Mouse (Mus musculus): ENCODE results near the gene Zpbp2. TPM values are rescaled to one million over a fixed set of nuclear protein-coding genes. Genes with fewer than 3 reads are reported as not detected.

The Zpbp2 gene
- polyA plus RNA-seq, 1 experiment, result not detected

DNA sequence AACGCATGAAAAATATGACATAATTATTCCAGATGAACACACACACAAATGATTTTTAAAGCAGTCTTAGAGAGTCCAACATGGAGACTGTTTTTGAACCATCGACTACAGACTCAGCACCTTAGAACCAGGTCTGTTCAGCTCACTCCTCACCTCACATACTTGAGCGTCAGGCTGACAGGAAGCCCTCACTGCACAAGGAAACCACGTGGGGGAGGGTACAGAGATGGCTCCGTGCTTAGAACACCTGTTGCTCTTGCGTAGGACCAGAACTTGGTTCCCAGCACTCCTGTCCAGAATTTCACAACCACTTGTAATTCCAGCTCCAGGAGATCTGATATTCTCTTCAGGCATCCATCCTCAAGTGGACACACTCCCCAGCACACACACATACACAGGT is 44.1 kb downstream of the Zpbp2 start:
- Histone ChIP-seq H3K79me2 (ENCODE audit: control insufficient read depth, insufficient read depth) (no peaks in the 10 kb centered on the region), H3K36me3 (ENCODE audit: control insufficient read depth, insufficient read depth) (no peaks in the 10 kb centered on the region), H3K4me3 (ENCODE audit: insufficient read depth, poor library complexity, severe bottlenecking) (no peak overlapping the region), H3ac (ENCODE audit: control insufficient read depth, insufficient read length, low read depth) (no peak overlapping the region), H3K79me3 (ENCODE audit: low read depth) (no peaks in the 10 kb centered on the region), H3K27me3 (ENCODE audit: control insufficient read depth, insufficient read depth, insufficient read length) (peaks cover 71% of the 10 kb centered on the region)
- no peak for TF ChIP-seq USF1 (IDR thresholded peaks at IDR 0.05; ENCODE audit: low read depth)
- no peak for TF ChIP-seq CTCF (IDR thresholded peaks at IDR 0.05; ENCODE audit: control insufficient read depth, insufficient read depth, insufficient read length)
- no peak for TF ChIP-seq MYOD1 (IDR thresholded peaks at IDR 0.05; ENCODE audit: control insufficient read depth, insufficient read length, low read depth)
- no peak for TF ChIP-seq FOSL1 (IDR thresholded peaks at IDR 0.05; ENCODE audit: insufficient read depth, low read length, poor library complexity, severe bottlenecking)
- TF ChIP-seq MAX (IDR thresholded peaks at IDR 0.05), result no peak
- no peak for TF ChIP-seq CEBPB (IDR thresholded peaks at IDR 0.05; ENCODE audit: low read depth)
- no peak for TF ChIP-seq MYOG (IDR thresholded peaks at IDR 0.05; ENCODE audit: control insufficient read depth, extremely low read depth, insufficient read length)

DNA sequence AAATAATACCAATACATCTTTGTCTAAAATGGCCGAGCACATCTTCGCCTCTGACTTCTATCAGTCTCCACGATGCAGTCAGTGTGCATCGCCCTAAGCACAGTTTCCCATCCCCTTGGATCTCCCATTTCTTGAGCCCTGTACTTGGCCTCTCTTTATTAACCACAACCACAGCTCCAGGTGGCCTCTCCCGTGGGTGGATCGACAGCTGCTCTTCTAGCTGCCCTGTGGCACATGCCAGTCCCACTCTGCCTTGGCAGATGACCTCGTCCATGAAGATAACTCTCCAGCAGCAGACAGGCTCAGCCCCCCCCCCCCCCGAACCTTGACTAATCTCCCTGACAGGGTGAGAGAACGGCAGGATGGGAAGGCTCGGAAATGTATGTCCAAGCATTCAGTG is 44.6 kb downstream of the Zpbp2 start:
- TF ChIP-seq MYOD1 (IDR thresholded peaks at IDR 0.05; ENCODE audit: control insufficient read depth, insufficient read length, low read depth) (peak; percentile 41), CTCF (IDR thresholded peaks at IDR 0.05; ENCODE audit: control insufficient read depth, insufficient read depth, insufficient read length) (no peak), MYOG (IDR thresholded peaks at IDR 0.05; ENCODE audit: control insufficient read depth, extremely low read depth, insufficient read length) (no peak), USF1 (IDR thresholded peaks at IDR 0.05; ENCODE audit: low read depth) (no peak), FOSL1 (IDR thresholded peaks at IDR 0.05; ENCODE audit: insufficient read depth, low read length, poor library complexity, severe bottlenecking) (no peak)
- H3K36me3 ChIP-seq (ENCODE audit: control insufficient read depth, insufficient read depth), result no peaks in the 10 kb centered on the region
- H3K4me3 ChIP-seq (ENCODE audit: insufficient read depth, poor library complexity, severe bottlenecking), result no peak overlapping the region
- H3K79me2 ChIP-seq (ENCODE audit: control insufficient read depth, insufficient read depth), result no peaks in the 10 kb centered on the region
- no peak overlapping the region for H3ac ChIP-seq (ENCODE audit: control insufficient read depth, insufficient read length, low read depth)
- peaks cover 76% of the 10 kb centered on the region for H3K27me3 ChIP-seq (ENCODE audit: control insufficient read depth, insufficient read depth, insufficient read length)
- H3K79me3 ChIP-seq (ENCODE audit: low read depth), result no peaks in the 10 kb centered on the region

DNA sequence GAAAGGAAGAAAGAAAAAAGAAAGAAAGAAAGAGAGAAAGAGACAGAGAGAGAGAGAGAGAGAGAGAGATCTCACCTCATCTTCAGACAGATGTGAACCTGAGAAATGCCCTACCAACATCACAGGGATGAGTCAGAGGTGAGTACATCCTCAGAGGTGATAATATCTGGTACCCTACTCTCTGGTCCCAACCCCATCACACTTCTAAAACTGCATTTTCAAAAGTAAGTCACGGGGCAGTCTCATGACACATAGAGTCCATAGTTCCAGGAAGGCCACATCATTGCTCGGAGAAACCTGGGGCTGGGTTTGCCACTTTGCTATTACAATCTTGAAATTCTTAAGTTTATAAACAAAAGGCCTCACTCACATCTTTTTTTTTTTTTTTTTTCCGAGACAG is 45.1 kb downstream of the Zpbp2 start:
- Histone ChIP-seq H3K36me3 (ENCODE audit: control insufficient read depth, insufficient read depth) (no peaks in the 10 kb centered on the region), H3ac (ENCODE audit: control insufficient read depth, insufficient read length, low read depth) (no peak overlapping the region), H3K27me3 (ENCODE audit: control insufficient read depth, insufficient read depth, insufficient read length) (peaks cover 76% of the 10 kb centered on the region), H3K4me3 (ENCODE audit: insufficient read depth, poor library complexity, severe bottlenecking) (no peak overlapping the region), H3K79me2 (ENCODE audit: control insufficient read depth, insufficient read depth) (no peaks in the 10 kb centered on the region), H3K79me3 (ENCODE audit: low read depth) (no peaks in the 10 kb centered on the region)
- TF ChIP-seq CTCF (IDR thresholded peaks at IDR 0.05; ENCODE audit: control insufficient read depth, insufficient read depth, insufficient read length), result no peak
- no peak for TF ChIP-seq CEBPB (IDR thresholded peaks at IDR 0.05; ENCODE audit: low read depth)
- TF ChIP-seq MAX (IDR thresholded peaks at IDR 0.05), result no peak
- no peak for TF ChIP-seq USF1 (IDR thresholded peaks at IDR 0.05; ENCODE audit: low read depth)
- no peak for TF ChIP-seq MYOG (IDR thresholded peaks at IDR 0.05; ENCODE audit: control insufficient read depth, extremely low read depth, insufficient read length)
- TF ChIP-seq FOSL1 (IDR thresholded peaks at IDR 0.05; ENCODE audit: insufficient read depth, low read length, poor library complexity, severe bottlenecking), result no peak
- TF ChIP-seq MYOD1 (IDR thresholded peaks at IDR 0.05; ENCODE audit: control insufficient read depth, insufficient read length, low read depth), result no peak

DNA sequence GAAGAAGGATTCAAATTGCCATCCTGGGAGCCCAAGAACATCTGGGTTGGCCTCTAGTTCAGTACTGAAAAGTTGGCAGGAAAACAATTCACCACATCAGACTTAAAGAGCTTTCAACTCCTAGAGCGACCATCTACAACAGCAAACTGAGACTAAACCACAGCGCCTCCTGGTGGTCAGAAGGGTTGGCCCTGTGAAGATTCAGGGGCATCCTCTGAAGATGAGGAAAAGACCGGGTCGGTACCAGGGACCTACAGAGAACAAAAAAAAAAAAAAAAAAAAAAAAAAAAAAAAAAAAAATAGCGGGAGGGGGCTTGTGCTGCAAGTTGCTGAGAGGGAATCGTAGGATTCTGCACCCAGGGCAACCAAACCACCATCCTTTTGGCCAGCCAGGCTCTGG is 46.5 kb downstream of the Zpbp2 start:
- Histone ChIP-seq H3K36me3 (ENCODE audit: control insufficient read depth, insufficient read depth) (no peaks in the 10 kb centered on the region), H3ac (ENCODE audit: control insufficient read depth, insufficient read length, low read depth) (no peak overlapping the region), H3K27me3 (ENCODE audit: control insufficient read depth, insufficient read depth, insufficient read length) (peaks cover 77% of the 10 kb centered on the region), H3K4me3 (ENCODE audit: insufficient read depth, poor library complexity, severe bottlenecking) (no peak overlapping the region), H3K79me2 (ENCODE audit: control insufficient read depth, insufficient read depth) (no peaks in the 10 kb centered on the region), H3K79me3 (ENCODE audit: low read depth) (no peaks in the 10 kb centered on the region)
- peak; percentile 43 for TF ChIP-seq CTCF (IDR thresholded peaks at IDR 0.05; ENCODE audit: control insufficient read depth, insufficient read depth, insufficient read length)
- no peak for TF ChIP-seq MAX (IDR thresholded peaks at IDR 0.05)

DNA sequence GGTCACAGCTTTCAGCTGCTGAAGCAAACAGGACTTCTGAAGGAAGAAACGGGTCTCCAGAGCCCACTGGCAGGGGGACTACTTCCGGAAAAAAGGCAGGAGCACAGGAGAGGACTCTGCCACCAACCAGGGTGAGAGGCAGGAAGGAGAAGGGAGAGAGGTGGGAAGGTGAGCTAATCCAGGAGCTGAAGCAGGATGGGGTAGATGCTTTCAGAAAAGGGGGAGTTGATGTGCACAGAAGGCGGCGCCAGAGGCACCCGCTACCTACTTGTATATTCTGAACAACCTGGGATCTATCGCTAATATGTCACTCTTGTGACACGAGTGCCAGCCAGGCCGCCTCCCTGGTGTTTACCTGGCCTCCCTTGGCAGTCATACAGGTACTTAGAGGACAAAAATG is 47.1 kb downstream of the Zpbp2 start, which contains the start of gene Lrrc3c:
TSS of gene Lrrc3c (plus strand) at position 301 of the 400 bp plus-strand sequence.
- Histone ChIP-seq H3K79me2 (ENCODE audit: control insufficient read depth, insufficient read depth) (no peaks in the 10 kb centered on the region), H3K79me3 (ENCODE audit: low read depth) (no peaks in the 10 kb centered on the region), H3K27me3 (ENCODE audit: control insufficient read depth, insufficient read depth, insufficient read length) (peaks cover 75% of the 10 kb centered on the region), H3K36me3 (ENCODE audit: control insufficient read depth, insufficient read depth) (no peaks in the 10 kb centered on the region), H3K4me3 (ENCODE audit: insufficient read depth, poor library complexity, severe bottlenecking) (no peak within 1 kb of the TSS), H3ac (ENCODE audit: control insufficient read depth, insufficient read length, low read depth) (no peak within 1 kb of the TSS)
- no peak for TF ChIP-seq FOSL1 (IDR thresholded peaks at IDR 0.05; ENCODE audit: insufficient read depth, low read length, poor library complexity, severe bottlenecking)
- no peak for TF ChIP-seq CEBPB (IDR thresholded peaks at IDR 0.05; ENCODE audit: low read depth)
- no peak for TF ChIP-seq MAX (IDR thresholded peaks at IDR 0.05)
- no peak for TF ChIP-seq MYOD1 (IDR thresholded peaks at IDR 0.05; ENCODE audit: control insufficient read depth, insufficient read length, low read depth)
- TF ChIP-seq MYOG (IDR thresholded peaks at IDR 0.05; ENCODE audit: control insufficient read depth, extremely low read depth, insufficient read length), result no peak
- TF ChIP-seq CTCF (IDR thresholded peaks at IDR 0.05; ENCODE audit: control insufficient read depth, insufficient read depth, insufficient read length), result no peak
- TF ChIP-seq USF1 (IDR thresholded peaks at IDR 0.05; ENCODE audit: low read depth), result no peak

DNA sequence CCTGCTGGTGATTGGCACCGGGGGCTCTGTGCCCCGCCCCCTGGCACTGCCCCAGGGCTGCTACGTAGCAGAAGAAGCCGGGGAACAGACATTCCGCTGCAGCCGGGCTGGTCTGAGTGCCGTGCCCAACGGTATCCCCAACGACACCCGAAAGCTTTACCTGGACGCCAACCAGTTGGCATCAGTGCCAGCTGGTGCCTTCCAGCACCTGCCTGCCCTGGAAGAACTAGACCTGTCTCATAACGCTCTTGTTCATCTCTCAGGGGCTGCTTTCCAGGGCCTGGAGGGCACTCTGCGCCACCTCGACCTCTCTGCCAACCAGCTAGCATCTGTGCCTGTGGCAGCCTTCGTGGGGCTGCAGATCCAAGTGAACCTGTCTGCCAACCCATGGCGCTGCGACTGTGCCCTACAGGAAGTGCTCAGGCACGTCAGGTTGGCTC is 48.0 kb downstream of the Zpbp2 start:
- H3K27me3 ChIP-seq (ENCODE audit: control insufficient read depth, insufficient read depth, insufficient read length), result peaks cover 72% of the 10 kb centered on the region
- no peaks in the 10 kb centered on the region for H3K79me2 ChIP-seq (ENCODE audit: control insufficient read depth, insufficient read depth)
- TF ChIP-seq MAX (IDR thresholded peaks at IDR 0.05) (no peak), CEBPB (IDR thresholded peaks at IDR 0.05; ENCODE audit: low read depth) (no peak), MYOD1 (IDR thresholded peaks at IDR 0.05; ENCODE audit: control insufficient read depth, insufficient read length, low read depth) (no peak), MYOG (IDR thresholded peaks at IDR 0.05; ENCODE audit: control insufficient read depth, extremely low read depth, insufficient read length) (no peak)
- no peak overlapping the region for H3K4me3 ChIP-seq (ENCODE audit: insufficient read depth, poor library complexity, severe bottlenecking)
- H3ac ChIP-seq (ENCODE audit: control insufficient read depth, insufficient read length, low read depth), result no peak overlapping the region
- no peaks in the 10 kb centered on the region for H3K79me3 ChIP-seq (ENCODE audit: low read depth)
- H3K36me3 ChIP-seq (ENCODE audit: control insufficient read depth, insufficient read depth), result no peaks in the 10 kb centered on the region

All from C2C12 (cell line).